Mouse (Mus musculus): ENCODE data around the gene Dpy19l2. TPM values are rescaled to one million over a fixed set of nuclear protein-coding genes. Genes with fewer than 3 reads are reported as not detected.
"Not testable (repeated sequence)": the region's sequence is repeated elsewhere in the genome, so short reads cannot be mapped to it uniquely, and the experiment has no call there.

Gene Dpy19l2
- polyA plus RNA-seq (2016; fragmentation: Nextera tagmentation; extraction: Ambion mirVana), result 0.14 and 0.25 TPM in 2 replicates

GRCm38 (mm10) chr9:24695700-24696404 is at the start of gene Dpy19l2:
Gene Dpy19l2, minus strand, starts transcription at chr9:24696293.
- H3K4me1 ChIP-seq, result peaks cover 12% of the 10 kb centered on the region
- WGBS, result 1% methylated on average over 45 of the region's 45 CpGs
- peak; percentile 77 for DNase-seq (ENCODE audit: extremely low spot score, low spot score)
- peak within 1 kb of the TSS; percentile 76 for H3K27ac ChIP-seq
- H3K4me3 ChIP-seq, result peak within 1 kb of the TSS; percentile 63
- peaks cover 25% of the 10 kb centered on the region for H3K27me3 ChIP-seq (ENCODE audit: poor library complexity, severe bottlenecking)
- peaks cover 10% of the 10 kb centered on the region for H3K9me3 ChIP-seq
- no peaks in the 10 kb centered on the region for H3K36me3 ChIP-seq (replicated peaks)

GRCm38 (mm10) chr9:24744958-24745357 is 48.9 kb upstream of the Dpy19l2 start:
- H3K36me3 ChIP-seq (replicated peaks), result no peaks in the 10 kb centered on the region
- H3K4me1 ChIP-seq, result no peaks in the 10 kb centered on the region
- H3K9me3 ChIP-seq, result no peaks in the 10 kb centered on the region
- DNase-seq (ENCODE audit: extremely low spot score, low spot score), result no peak
- H3K27me3 ChIP-seq (ENCODE audit: poor library complexity, severe bottlenecking), result peaks cover 9% of the 10 kb centered on the region; the same call in 1 of the 2 replicates
- H3K4me3 ChIP-seq, result no peak overlapping the region
- no peak overlapping the region for H3K27ac ChIP-seq
- WGBS, result 87% methylated on average over 5 of the region's 5 CpGs

- DNase-seq (ENCODE audit: extremely low spot score, low spot score), result no peak
- Histone ChIP-seq H3K4me1 (peaks cover 4% of the 10 kb centered on the region), H3K9me3 (peaks cover 10% of the 10 kb centered on the region), H3K36me3 (replicated peaks) (no peaks in the 10 kb centered on the region), H3K27ac (no peak overlapping the region), H3K4me3 (no peak overlapping the region), H3K27me3 (ENCODE audit: poor library complexity, severe bottlenecking) (peaks cover 11% of the 10 kb centered on the region)
Measured at GRCm38 (mm10) chr9:24701246-24701645, 5.2 kb upstream of the Dpy19l2 start.

- peak overlapping the region; percentile 76; the same call in 1 of the 2 replicates for H3K27ac ChIP-seq
Measured at GRCm38 (mm10) chr9:24696405-24696778, 299 bp upstream of the Dpy19l2 start.

GRCm38 (mm10) chr9:24637341-24637740 is 58.8 kb downstream of the Dpy19l2 start:
- WGBS, result 95% methylated on average over 2 of the region's 2 CpGs
- not testable (repeated sequence) for H3K4me3 ChIP-seq; H3K9me3 ChIP-seq; H3K4me1 ChIP-seq; H3K27ac ChIP-seq; H3K36me3 ChIP-seq (replicated peaks); DNase-seq (ENCODE audit: extremely low spot score, low spot score); H3K27me3 ChIP-seq (ENCODE audit: poor library complexity, severe bottlenecking)

More at GRCm38 (mm10) chr9:24696405-24696778, 299 bp upstream of the Dpy19l2 start:
- WGBS, result 15% methylated on average over 9 of the region's 9 CpGs
- peak overlapping the region; percentile 63 for H3K4me3 ChIP-seq
- H3K36me3 ChIP-seq (replicated peaks), result no peaks in the 10 kb centered on the region
- peaks cover 12% of the 10 kb centered on the region for H3K4me1 ChIP-seq
- H3K9me3 ChIP-seq, result peaks cover 10% of the 10 kb centered on the region
- no peak for DNase-seq (ENCODE audit: extremely low spot score, low spot score)
- peaks cover 25% of the 10 kb centered on the region for H3K27me3 ChIP-seq (ENCODE audit: poor library complexity, severe bottlenecking)

GRCm38 (mm10) chr9:24624896-24625295 is 71.2 kb downstream of the Dpy19l2 start, which contains the start of gene Cypt4:
Gene Cypt4, plus strand, starts transcription at chr9:24625196.
- H3K27ac ChIP-seq, result no peak within 1 kb of the TSS
- no peaks in the 10 kb centered on the region for H3K9me3 ChIP-seq
- H3K36me3 ChIP-seq (replicated peaks), result no peaks in the 10 kb centered on the region
- H3K27me3 ChIP-seq (ENCODE audit: poor library complexity, severe bottlenecking), result no peaks in the 10 kb centered on the region
- 95% methylated on average over 5 of the region's 5 CpGs for whole genome bisulfite sequencing
- no peak for DNase-seq (ENCODE audit: extremely low spot score, low spot score)
- H3K4me1 ChIP-seq, result no peaks in the 10 kb centered on the region
- H3K4me3 ChIP-seq, result no peak within 1 kb of the TSS

- no peak for DNase-seq (ENCODE audit: extremely low spot score, low spot score)
- WGBS, result 47% methylated on average over 2 of the region's 2 CpGs
- Histone ChIP-seq H3K4me1 (no peaks in the 10 kb centered on the region), H3K36me3 (replicated peaks) (no peaks in the 10 kb centered on the region), H3K27me3 (ENCODE audit: poor library complexity, severe bottlenecking) (no peaks in the 10 kb centered on the region), H3K27ac (no peak overlapping the region), H3K9me3 (no peaks in the 10 kb centered on the region), H3K4me3 (no peak overlapping the region)
Measured at GRCm38 (mm10) chr9:24538159-24538558, 157.9 kb downstream of the Dpy19l2 start.

GRCm38 (mm10) chr9:24516575-24517139 is 179.4 kb downstream of the Dpy19l2 start:
- DNase-seq (ENCODE audit: extremely low spot score, low spot score), result peak; percentile 29
- H3K4me3 ChIP-seq, result no peak overlapping the region
- H3K36me3 ChIP-seq (replicated peaks), result no peaks in the 10 kb centered on the region
- WGBS, result 63% methylated on average over 10 of the region's 10 CpGs
- no peaks in the 10 kb centered on the region for H3K4me1 ChIP-seq
- no peak overlapping the region for H3K27ac ChIP-seq
- H3K9me3 ChIP-seq, result no peaks in the 10 kb centered on the region
- no peaks in the 10 kb centered on the region for H3K27me3 ChIP-seq (ENCODE audit: poor library complexity, severe bottlenecking)

GRCm38 (mm10) chr9:24514078-24514469 is 182.0 kb downstream of the Dpy19l2 start:
- WGBS, result 83% methylated on average over 5 of the region's 5 CpGs
- no peaks in the 10 kb centered on the region for H3K9me3 ChIP-seq
- DNase-seq (ENCODE audit: extremely low spot score, low spot score), result no peak
- no peaks in the 10 kb centered on the region for H3K27me3 ChIP-seq (ENCODE audit: poor library complexity, severe bottlenecking)
- H3K27ac ChIP-seq, result no peak overlapping the region
- H3K4me1 ChIP-seq, result no peaks in the 10 kb centered on the region
- no peaks in the 10 kb centered on the region for H3K36me3 ChIP-seq (replicated peaks)
- H3K4me3 ChIP-seq, result no peak overlapping the region

- Histone ChIP-seq H3K27ac (no peak overlapping the region), H3K4me3 (no peak overlapping the region), H3K36me3 (replicated peaks) (no peaks in the 10 kb centered on the region), H3K9me3 (no peaks in the 10 kb centered on the region), H3K27me3 (ENCODE audit: poor library complexity, severe bottlenecking) (no peaks in the 10 kb centered on the region), H3K4me1 (no peaks in the 10 kb centered on the region)
- 84% methylated on average over 9 of the region's 9 CpGs for WGBS
- DNase-seq (ENCODE audit: extremely low spot score, low spot score), result no peak
Measured at GRCm38 (mm10) chr9:24513290-24514077, 182.6 kb downstream of the Dpy19l2 start.

GRCm38 (mm10) chr9:24512121-24512539 is 184.0 kb downstream of the Dpy19l2 start:
- H3K4me3 ChIP-seq, result no peak overlapping the region
- WGBS, result 97% methylated on average over 5 of the region's 5 CpGs
- H3K4me1 ChIP-seq, result no peaks in the 10 kb centered on the region
- H3K27ac ChIP-seq, result no peak overlapping the region
- H3K9me3 ChIP-seq, result no peaks in the 10 kb centered on the region
- no peaks in the 10 kb centered on the region for H3K27me3 ChIP-seq (ENCODE audit: poor library complexity, severe bottlenecking)
- DNase-seq (ENCODE audit: extremely low spot score, low spot score), result no peak
- H3K36me3 ChIP-seq (replicated peaks), result no peaks in the 10 kb centered on the region

- no peak overlapping the region for H3K27ac ChIP-seq
- 88% methylated on average over 4 of the region's 4 CpGs for WGBS
Measured at GRCm38 (mm10) chr9:24511371-24512120, 184.5 kb downstream of the Dpy19l2 start.

More at GRCm38 (mm10) chr9:24511371-24512120, 184.5 kb downstream of the Dpy19l2 start:
- no peak for DNase-seq (ENCODE audit: extremely low spot score, low spot score)
- no peaks in the 10 kb centered on the region for H3K4me1 ChIP-seq
- no peaks in the 10 kb centered on the region for H3K27me3 ChIP-seq (ENCODE audit: poor library complexity, severe bottlenecking)
- H3K36me3 ChIP-seq (replicated peaks), result no peaks in the 10 kb centered on the region
- no peak overlapping the region for H3K4me3 ChIP-seq
- no peaks in the 10 kb centered on the region for H3K9me3 ChIP-seq

All from forebrain, embryonic 10.5 days (tissue).